Mouse (Mus musculus) testis, adult 2 months (tissue): ENCODE measurements around the gene Zfp541. TPM values are rescaled to one million over a fixed set of nuclear protein-coding genes. Genes with fewer than 3 reads are reported as not detected.

Experiments
- H3K27ac ChIP-seq: fragments of 200-500 bp; 2 replicates; pipeline ENCODE4 v1.5.1; 2012; ENCODE audit warnings: low read depth, low read length; ENCODE audit not compliant: control insufficient read depth, insufficient read depth
- H3K27me3 ChIP-seq: fragments of 200-500 bp; 2 replicates; pipeline ENCODE4 v1.6.1; 2012; ENCODE audit warnings: mild to moderate bottlenecking, low read length, moderate library complexity; ENCODE audit not compliant: control insufficient read depth, insufficient read depth
- H3K36me3 ChIP-seq: fragments of 200-500 bp; 2 replicates; pipeline ENCODE4 v1.6.1; 2012; ENCODE audit warnings: mild to moderate bottlenecking, low read length; ENCODE audit not compliant: control insufficient read depth, insufficient read depth
- H3K4me1 ChIP-seq: fragments of 200-500 bp; 2 replicates; pipeline ENCODE4 v1.6.1; 2012; ENCODE audit warnings: low read length; ENCODE audit not compliant: control insufficient read depth, insufficient read depth
- H3K4me3 ChIP-seq: fragments of 200-500 bp; 2 replicates; pipeline ENCODE4 v1.5.1; 2012; ENCODE audit warnings: low read depth, mild to moderate bottlenecking, low read length, moderate library complexity, mixed read lengths; ENCODE audit not compliant: control insufficient read depth
- CTCF ChIP-seq: fragments of 200-500 bp; IDR thresholded peaks from 2 replicates; pipeline ENCODE4 v1.5.1; 2012; ENCODE audit warnings: low read depth, mild to moderate bottlenecking, inconsistent platforms, low read length, moderate library complexity; ENCODE audit not compliant: control insufficient read depth, insufficient read depth, insufficient replicate concordance
- POLR2A ChIP-seq: fragments of 200-500 bp; IDR thresholded peaks from 2 replicates; pipeline ENCODE4 v1.6.1; 2012; ENCODE audit warnings: low read depth, mild to moderate bottlenecking, inconsistent platforms, low read length, moderate library complexity; ENCODE audit not compliant: control insufficient read depth
- polyA plus RNA-seq: library from polyadenylated mRNA; depleted of rRNA; stranded (reverse); fragments of >200 nt; gene quantifications from 2 replicates; pipeline ENCODE4 v1.2.3, GENCODE M21; 2012; rRNA removed

Zfp541 gene
- polyA plus RNA-seq, 1 experiment = 98.8 TPM

- H3K4me1 ChIP-seq = peaks cover 24% of the 10 kb centered on the region
- TF ChIP-seq CTCF (no peak), POLR2A (no peak)
- H3K36me3 ChIP-seq = no peaks in the 10 kb centered on the region; the same call in none of the 2 replicates
- 0 out of 2 replicates have a peak overlapping the region, but pooled peaks have one; percentile 63 for H3K27ac ChIP-seq
- no peaks in the 10 kb centered on the region for H3K27me3 ChIP-seq
- peak overlapping the region; percentile 85 for H3K4me3 ChIP-seq
These were observed 69.5 kb downstream of the Zfp541 start for GRCm38 (mm10) chr7:16130956-16131634.

GRCm38 (mm10) chr7:16132161-16132581 is 70.6 kb downstream of the Zfp541 start:
- Histone ChIP-seq H3K4me1 (peaks cover 24% of the 10 kb centered on the region), H3K27me3 (no peaks in the 10 kb centered on the region), H3K4me3 (no peak overlapping the region), H3K27ac (no peak overlapping the region), H3K36me3 (no peaks in the 10 kb centered on the region; the same call in none of the 2 replicates)
- no peak for TF ChIP-seq POLR2A
- no peak for TF ChIP-seq CTCF

GRCm38 (mm10) chr7:16132926-16133325 is 71.3 kb downstream of the Zfp541 start:
- no peak overlapping the region for H3K27ac ChIP-seq
- TF ChIP-seq POLR2A = no peak
- TF ChIP-seq CTCF = no peak
- no peaks in the 10 kb centered on the region; the same call in none of the 2 replicates for H3K36me3 ChIP-seq
- H3K4me3 ChIP-seq = no peak overlapping the region
- peaks cover 24% of the 10 kb centered on the region for H3K4me1 ChIP-seq
- no peaks in the 10 kb centered on the region for H3K27me3 ChIP-seq

GRCm38 (mm10) chr7:16133691-16134090 is 72.1 kb downstream of the Zfp541 start:
- H3K4me1 ChIP-seq = peaks cover 20% of the 10 kb centered on the region
- no peak for TF ChIP-seq POLR2A
- no peak for TF ChIP-seq CTCF
- H3K27me3 ChIP-seq = no peaks in the 10 kb centered on the region
- no peaks in the 10 kb centered on the region; the same call in 1 of the 2 replicates for H3K36me3 ChIP-seq
- H3K4me3 ChIP-seq = no peak overlapping the region
- no peak overlapping the region for H3K27ac ChIP-seq

- Histone ChIP-seq H3K27ac (no peak overlapping the region), H3K36me3 (no peaks in the 10 kb centered on the region; the same call in 1 of the 2 replicates), H3K4me3 (no peak overlapping the region), H3K4me1 (peaks cover 11% of the 10 kb centered on the region), H3K27me3 (no peaks in the 10 kb centered on the region)
- TF ChIP-seq POLR2A (no peak), CTCF (no peak)
These were observed 73.4 kb downstream of the Zfp541 start for GRCm38 (mm10) chr7:16134951-16135392.

Other genes with a start within 250 kb of the Zfp541 start
- gene Obox6, start 222.1 kb upstream of the Zfp541 start, polyA plus RNA-seq = not detected in 2 replicates
- gene Crx, start 181.8 kb upstream of the Zfp541 start, polyA plus RNA-seq = not detected in 2 replicates
- not detected in 2 replicates for gene Crxos, start 179.2 kb upstream of the Zfp541 start, polyA plus RNA-seq
- gene Selenow, start 139.4 kb upstream of the Zfp541 start, polyA plus RNA-seq = 409 and 443 TPM in 2 replicates
- 57.2 and 81.1 TPM in 2 replicates for gene Nop53, start 115.7 kb upstream of the Zfp541 start, polyA plus RNA-seq
- gene Ehd2, start 94.2 kb upstream of the Zfp541 start, polyA plus RNA-seq = 3.0 and 3.5 TPM in 2 replicates
- 5.9 and 7.3 TPM in 2 replicates for gene Bicra, start 13.9 kb upstream of the Zfp541 start, polyA plus RNA-seq
- 134 and 145 TPM in 2 replicates for gene Napa, start 36.6 kb downstream of the Zfp541 start, polyA plus RNA-seq
- 13.6 and 14.4 TPM in 2 replicates for gene Kptn, start 58.1 kb downstream of the Zfp541 start, polyA plus RNA-seq
- gene Slc8a2, start 68.0 kb downstream of the Zfp541 start, polyA plus RNA-seq = 34.7 and 35.7 TPM in 2 replicates
- gene Meis3, start 113.3 kb downstream of the Zfp541 start, polyA plus RNA-seq = 2.5 and 2.6 TPM in 2 replicates
- 26.2 and 27.1 TPM in 2 replicates for gene Dhx34, start 160.2 kb downstream of the Zfp541 start, polyA plus RNA-seq
- gene C5ar2, start 182.3 kb downstream of the Zfp541 start, polyA plus RNA-seq = 0.02 and 0.07 TPM in 2 replicates
- gene C5ar1, start 197.7 kb downstream of the Zfp541 start, polyA plus RNA-seq = 0.53 and 0.65 TPM in 2 replicates
- 19.5 and 22.5 TPM in 2 replicates for gene Inafm1, start 211.8 kb downstream of the Zfp541 start, polyA plus RNA-seq
- 46.0 and 47.1 TPM in 2 replicates for gene Ccdc9, start 225.0 kb downstream of the Zfp541 start, polyA plus RNA-seq
- gene Bbc3, start 246.6 kb downstream of the Zfp541 start, polyA plus RNA-seq = 4.0 and 6.1 TPM in 2 replicates